Mouse (Mus musculus): ENCODE data around the gene Sppl3. TPM values are rescaled to one million over a fixed set of nuclear protein-coding genes. Genes with fewer than 3 reads are reported as not detected.

Gene Sppl3
- total and polyA plus RNA-seq, 2 experiments: 8.7 to 24.0 TPM

DNA sequence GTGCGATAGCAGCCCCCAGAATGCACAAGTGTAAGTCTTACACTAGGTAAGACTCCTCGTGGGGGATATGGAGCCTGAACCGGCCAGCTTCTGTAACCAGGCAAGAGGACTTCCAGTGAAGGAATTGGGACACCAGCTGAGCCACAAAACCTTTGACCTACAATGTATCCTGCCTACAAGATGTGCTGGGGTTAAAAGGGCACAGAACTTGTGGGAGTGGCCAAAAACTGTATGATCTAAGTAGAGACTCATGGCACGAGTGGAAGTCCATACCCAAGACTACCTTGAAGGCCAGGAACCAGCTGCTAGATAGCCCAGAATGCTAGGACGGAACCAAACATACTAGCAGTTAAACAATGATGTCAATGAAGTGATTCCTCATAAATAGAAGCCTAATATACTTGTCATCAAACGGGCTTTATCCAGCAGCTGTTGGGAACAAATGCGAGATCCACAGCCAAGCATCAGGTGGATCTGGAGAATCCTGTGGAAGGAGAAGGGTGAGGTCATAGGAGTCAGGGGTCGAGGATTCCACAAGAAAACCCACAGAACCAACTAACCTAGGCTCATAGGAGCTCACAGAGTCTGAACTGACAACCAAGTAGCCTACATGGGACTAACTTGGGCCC, 49.2 kb downstream of the Sppl3 start:
- peaks cover 4% of the 10 kb centered on the region; the same call in 1 of the 2 replicates for H3K36me3 ChIP-seq (ENCODE audit: control insufficient read depth, insufficient read depth, low read length)
- H3K9ac ChIP-seq (ENCODE audit: low read depth, low read length): no peak overlapping the region
- H3K4me3 ChIP-seq (ENCODE audit: insufficient read depth, low read depth, low read length): no peak overlapping the region
- H3K79me2 ChIP-seq (ENCODE audit: control insufficient read depth, insufficient read depth, low read length): peaks cover 44% of the 10 kb centered on the region
- no peak for TF ChIP-seq CTCF (IDR thresholded peaks at IDR 0.05; ENCODE audit: low read depth, low read length)
- no peak for TF ChIP-seq POLR2A (IDR thresholded peaks at IDR 0.05; ENCODE audit: extremely low read depth, insufficient read depth, low read length)
- peak; percentile 72 for DNase-seq (ENCODE audit: extremely low read depth, low read depth, low spot score)
- H3K4me1 ChIP-seq (ENCODE audit: control insufficient read depth, insufficient read depth, low read length): peaks cover 11% of the 10 kb centered on the region
- no peak overlapping the region for H3K27ac ChIP-seq (replicated peaks; ENCODE audit: insufficient read depth, low read depth, low read length)
- 57% methylated on average over 8 of the region's 8 CpGs for WGBS
- H3K27me3 ChIP-seq (ENCODE audit: control insufficient read depth, insufficient read depth, low read length): no peaks in the 10 kb centered on the region

DNA sequence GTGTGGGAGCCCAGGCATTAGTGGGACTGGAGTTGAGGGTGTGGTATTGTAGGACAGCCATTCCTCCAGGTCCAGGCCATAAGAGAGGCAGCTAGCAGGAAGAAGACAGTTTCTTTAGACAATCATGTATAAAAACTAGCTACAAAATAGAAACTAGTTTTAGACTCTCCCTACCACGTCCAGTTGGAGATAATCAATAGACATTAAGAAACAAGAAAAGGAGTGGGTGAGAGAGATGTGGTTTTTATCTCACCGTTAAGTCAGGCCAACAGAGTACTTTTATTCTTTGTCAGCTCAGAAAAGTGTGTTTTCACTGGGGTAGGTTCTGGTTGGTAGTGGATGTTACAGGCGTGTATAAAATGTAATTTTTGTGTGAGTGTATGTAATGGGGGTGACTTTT, 50.0 kb downstream of the Sppl3 start:
- peaks cover 11% of the 10 kb centered on the region for H3K4me1 ChIP-seq (ENCODE audit: control insufficient read depth, insufficient read depth, low read length)
- DNase-seq (ENCODE audit: extremely low read depth, low read depth, low spot score): no peak
- H3K27ac ChIP-seq (replicated peaks; ENCODE audit: insufficient read depth, low read depth, low read length): no peak overlapping the region
- TF ChIP-seq CTCF (IDR thresholded peaks at IDR 0.05; ENCODE audit: low read depth, low read length) (no peak), POLR2A (IDR thresholded peaks at IDR 0.05; ENCODE audit: extremely low read depth, insufficient read depth, low read length) (no peak)
- H3K36me3 ChIP-seq (ENCODE audit: control insufficient read depth, insufficient read depth, low read length): peaks cover 4% of the 10 kb centered on the region; the same call in 1 of the 2 replicates
- WGBS: 75% methylated on average over 3 of the region's 3 CpGs
- H3K4me3 ChIP-seq (ENCODE audit: insufficient read depth, low read depth, low read length): no peak overlapping the region
- H3K9ac ChIP-seq (ENCODE audit: low read depth, low read length): no peak overlapping the region
- H3K27me3 ChIP-seq (ENCODE audit: control insufficient read depth, insufficient read depth, low read length): no peaks in the 10 kb centered on the region
- peaks cover 47% of the 10 kb centered on the region for H3K79me2 ChIP-seq (ENCODE audit: control insufficient read depth, insufficient read depth, low read length)

DNA sequence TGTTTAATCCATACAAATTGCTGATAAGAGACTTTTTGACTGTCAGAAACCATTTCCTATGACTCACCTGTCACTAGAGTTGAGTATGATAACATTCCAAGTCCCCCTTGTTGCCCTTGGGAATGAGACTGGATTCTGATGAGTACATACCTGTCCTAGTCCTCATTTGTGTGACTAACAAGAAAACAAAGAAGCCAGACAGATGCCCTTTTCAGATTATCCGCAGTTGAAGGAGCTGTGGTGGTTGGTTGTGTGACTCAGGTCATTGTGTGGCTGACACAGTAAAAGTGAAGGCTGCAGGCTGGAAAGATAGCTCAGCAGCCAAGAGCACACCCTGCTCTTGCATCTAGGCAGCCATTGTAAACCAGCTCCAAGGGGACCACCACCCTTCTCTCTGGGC, 51.6 kb downstream of the Sppl3 start:
- DNase-seq (ENCODE audit: extremely low read depth, low read depth, low spot score): no peak
- TF ChIP-seq POLR2A (IDR thresholded peaks at IDR 0.05; ENCODE audit: extremely low read depth, insufficient read depth, low read length) (no peak), CTCF (IDR thresholded peaks at IDR 0.05; ENCODE audit: low read depth, low read length) (no peak)
- Histone ChIP-seq H3K4me3 (ENCODE audit: insufficient read depth, low read depth, low read length) (no peak overlapping the region), H3K27ac (replicated peaks; ENCODE audit: insufficient read depth, low read depth, low read length) (no peak overlapping the region), H3K27me3 (ENCODE audit: control insufficient read depth, insufficient read depth, low read length) (no peaks in the 10 kb centered on the region), H3K4me1 (ENCODE audit: control insufficient read depth, insufficient read depth, low read length) (peaks cover 13% of the 10 kb centered on the region), H3K79me2 (ENCODE audit: control insufficient read depth, insufficient read depth, low read length) (peaks cover 44% of the 10 kb centered on the region), H3K9ac (ENCODE audit: low read depth, low read length) (no peak overlapping the region), H3K36me3 (ENCODE audit: control insufficient read depth, insufficient read depth, low read length) (peaks cover 4% of the 10 kb centered on the region; the same call in 1 of the 2 replicates)
- WGBS: 93% methylated on average over 1 of the region's 1 CpGs

DNA sequence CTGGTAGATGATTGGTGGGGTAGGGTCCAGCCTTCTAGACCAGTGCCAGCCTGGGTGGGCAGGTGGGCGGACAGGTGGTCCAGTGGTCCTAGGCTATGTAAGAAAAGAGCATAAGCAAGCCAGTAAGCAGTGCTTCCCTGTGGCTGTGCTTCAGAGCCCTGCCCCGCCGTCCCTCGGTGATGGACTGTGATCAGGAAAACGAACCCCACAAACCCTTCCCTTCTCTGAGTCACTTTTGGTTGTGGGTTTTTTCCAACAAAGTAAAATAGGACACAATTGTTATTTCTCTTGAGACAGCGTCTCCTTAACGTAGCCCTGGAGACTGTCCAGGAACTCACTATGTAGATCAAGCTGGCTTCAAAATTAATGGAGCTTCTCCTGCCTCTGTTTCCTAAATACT, 52.5 kb downstream of the Sppl3 start:
- peaks cover 4% of the 10 kb centered on the region; the same call in 1 of the 2 replicates for H3K36me3 ChIP-seq (ENCODE audit: control insufficient read depth, insufficient read depth, low read length)
- H3K27me3 ChIP-seq (ENCODE audit: control insufficient read depth, insufficient read depth, low read length): no peaks in the 10 kb centered on the region
- H3K9ac ChIP-seq (ENCODE audit: low read depth, low read length): no peak overlapping the region
- no peak overlapping the region for H3K4me3 ChIP-seq (ENCODE audit: insufficient read depth, low read depth, low read length)
- 90% methylated on average over 7 of the region's 7 CpGs for WGBS
- H3K4me1 ChIP-seq (ENCODE audit: control insufficient read depth, insufficient read depth, low read length): peaks cover 20% of the 10 kb centered on the region
- peaks cover 48% of the 10 kb centered on the region for H3K79me2 ChIP-seq (ENCODE audit: control insufficient read depth, insufficient read depth, low read length)
- TF ChIP-seq CTCF (IDR thresholded peaks at IDR 0.05; ENCODE audit: low read depth, low read length): no peak
- H3K27ac ChIP-seq (replicated peaks; ENCODE audit: insufficient read depth, low read depth, low read length): no peak overlapping the region
- no peak for DNase-seq (ENCODE audit: extremely low read depth, low read depth, low spot score)

DNA sequence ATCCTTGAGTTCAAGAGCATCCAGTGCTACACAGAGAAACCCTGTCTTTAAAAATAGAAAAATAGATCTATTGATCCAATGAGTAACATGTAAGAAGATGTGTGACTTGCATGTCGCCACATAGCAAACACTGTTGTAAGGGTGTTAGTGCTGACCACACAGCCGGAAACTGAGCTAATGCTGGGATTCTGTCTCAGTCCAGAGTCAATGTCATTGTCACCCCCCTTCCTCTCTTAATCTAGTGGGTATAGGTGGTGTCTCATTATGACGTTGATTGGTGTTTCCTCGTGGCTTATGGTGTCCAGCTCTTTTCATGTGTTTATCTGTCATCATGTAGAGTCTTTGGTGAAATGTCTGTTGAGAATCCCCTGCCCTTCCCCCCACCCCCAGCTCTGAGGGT, 55.3 kb downstream of the Sppl3 start:
- Histone ChIP-seq H3K4me3 (ENCODE audit: insufficient read depth, low read depth, low read length) (no peak overlapping the region), H3K79me2 (ENCODE audit: control insufficient read depth, insufficient read depth, low read length) (peaks cover 41% of the 10 kb centered on the region), H3K4me1 (ENCODE audit: control insufficient read depth, insufficient read depth, low read length) (peaks cover 15% of the 10 kb centered on the region), H3K36me3 (ENCODE audit: control insufficient read depth, insufficient read depth, low read length) (peaks cover 4% of the 10 kb centered on the region; the same call in 1 of the 2 replicates), H3K27me3 (ENCODE audit: control insufficient read depth, insufficient read depth, low read length) (no peaks in the 10 kb centered on the region), H3K9ac (ENCODE audit: low read depth, low read length) (no peak overlapping the region), H3K27ac (replicated peaks; ENCODE audit: insufficient read depth, low read depth, low read length) (no peak overlapping the region)
- DNase-seq (ENCODE audit: extremely low read depth, low read depth, low spot score): no peak
- 39% methylated on average over 4 of the region's 4 CpGs for WGBS
- no peak for TF ChIP-seq CTCF (IDR thresholded peaks at IDR 0.05; ENCODE audit: low read depth, low read length)
- no peak for TF ChIP-seq POLR2A (IDR thresholded peaks at IDR 0.05; ENCODE audit: extremely low read depth, insufficient read depth, low read length)

DNA sequence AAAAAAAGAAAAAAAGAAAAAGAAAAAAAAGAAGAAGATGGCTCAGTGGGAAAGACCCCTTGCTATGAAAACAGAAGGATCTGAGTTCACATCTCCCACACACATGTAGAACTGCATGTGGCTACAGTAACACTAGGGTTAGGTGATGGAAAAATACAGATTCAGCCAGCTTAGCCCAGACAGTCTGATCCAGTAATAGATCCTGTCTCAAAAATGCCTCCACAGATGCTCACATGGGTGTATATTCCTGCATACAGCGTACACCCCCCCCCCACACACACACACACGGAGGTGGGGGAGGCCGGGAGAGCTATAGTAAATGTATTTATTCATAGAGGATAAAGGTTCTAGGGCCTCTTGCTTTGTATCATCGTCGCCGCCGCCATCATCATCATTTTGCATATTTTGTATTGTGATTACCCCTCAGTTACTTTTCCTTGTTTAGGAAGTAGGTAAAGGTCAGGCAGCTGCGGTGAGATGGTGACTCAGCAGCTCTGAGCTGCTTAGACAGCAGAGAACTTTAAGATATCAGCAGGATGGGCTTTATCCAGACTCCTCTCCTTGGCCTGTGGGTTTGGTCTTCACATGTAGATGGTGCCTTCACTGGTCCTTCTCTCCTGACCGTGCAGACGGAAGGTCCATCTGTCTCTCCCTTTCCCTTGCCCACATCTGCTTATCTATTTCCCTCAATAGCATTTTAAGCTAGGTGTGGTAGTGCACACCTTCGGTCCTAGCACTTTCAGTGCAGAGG, 57.9 kb downstream of the Sppl3 start:
- H3K4me3 ChIP-seq (ENCODE audit: insufficient read depth, low read depth, low read length): no peak overlapping the region

More for the DNA sequence above, 57.9 kb downstream of the Sppl3 start:
- Histone ChIP-seq H3K27me3 (ENCODE audit: control insufficient read depth, insufficient read depth, low read length) (no peaks in the 10 kb centered on the region), H3K27ac (replicated peaks; ENCODE audit: insufficient read depth, low read depth, low read length) (no peak overlapping the region), H3K36me3 (ENCODE audit: control insufficient read depth, insufficient read depth, low read length) (peaks cover 3% of the 10 kb centered on the region; the same call in 1 of the 2 replicates), H3K79me2 (ENCODE audit: control insufficient read depth, insufficient read depth, low read length) (peaks cover 44% of the 10 kb centered on the region), H3K9ac (ENCODE audit: low read depth, low read length) (no peak overlapping the region), H3K4me1 (ENCODE audit: control insufficient read depth, insufficient read depth, low read length) (peaks cover 22% of the 10 kb centered on the region)
- no peak for TF ChIP-seq POLR2A (IDR thresholded peaks at IDR 0.05; ENCODE audit: extremely low read depth, insufficient read depth, low read length)
- TF ChIP-seq CTCF (IDR thresholded peaks at IDR 0.05; ENCODE audit: low read depth, low read length): no peak
- 77% methylated on average over 11 of the region's 11 CpGs for WGBS
- no peak for DNase-seq (ENCODE audit: extremely low read depth, low read depth, low spot score)
